Mouse (Mus musculus) midbrain, postnatal 0 days (tissue): ENCODE measurements around the gene Crtap. TPM values are rescaled to one million over a fixed set of nuclear protein-coding genes. Genes with fewer than 3 reads are reported as not detected.

Experiments
- ATAC-seq: fragments of 200-750 bp; cut with Nextera tagmentation; 2 replicates; pipeline ENCODE4 v1.8.0; 2017; ENCODE audit warnings: moderate number of reproducible peaks, mild to moderate bottlenecking, moderate TSS enrichment, moderate library complexity; ENCODE audit not compliant: low FRiP score
- DNase-seq: peaks from one replicate; pipeline ENCODE4 v3.0.0-alpha.2; 2015; ENCODE audit warnings: low spot score
- H3K27ac ChIP-seq: fragments of 300-500 bp; sonication (generic); 2 replicates; pipeline ENCODE4 v1.5.1; 2014; ENCODE audit warnings: low read depth, mild to moderate bottlenecking, low read length, mixed read lengths
- H3K27me3 ChIP-seq: fragments of 300-500 bp; sonication (generic); 2 replicates; pipeline ENCODE4 v1.6.1; 2014; ENCODE audit warnings: low read length, control low read depth, mixed read lengths; ENCODE audit not compliant: insufficient read depth
- H3K36me3 ChIP-seq: fragments of 300-500 bp; sonication (generic); 2 replicates; pipeline ENCODE4 v1.6.1; 2014; ENCODE audit warnings: low read length, control low read depth, mixed read lengths; ENCODE audit not compliant: insufficient read depth
- H3K4me1 ChIP-seq: fragments of 300-500 bp; sonication (generic); 2 replicates; pipeline ENCODE4 v1.6.1; 2014; ENCODE audit warnings: mild to moderate bottlenecking, control low read depth, antibody characterized with exemption, low read length, mixed read lengths; ENCODE audit not compliant: insufficient read depth
- H3K4me2 ChIP-seq: fragments of 300-500 bp; sonication (generic); 2 replicates; pipeline ENCODE4 v1.6.1; 2014; ENCODE audit warnings: low read depth, mild to moderate bottlenecking, low read length, mixed read lengths; ENCODE audit not compliant: poor library complexity, severe bottlenecking
- H3K4me3 ChIP-seq: fragments of 300-500 bp; sonication (generic); 2 replicates; pipeline ENCODE4 v1.5.1; 2014; ENCODE audit warnings: low read depth, mild to moderate bottlenecking, low read length, moderate library complexity
- H3K9ac ChIP-seq: fragments of 300-500 bp; sonication (generic); replicated peaks from 2 replicates; pipeline ENCODE4 v1.6.1; 2014; ENCODE audit warnings: mild to moderate bottlenecking, low read length, moderate library complexity, mixed read lengths; ENCODE audit not compliant: poor library complexity, severe bottlenecking
- H3K9me3 ChIP-seq: fragments of 300-500 bp; sonication (generic); 2 replicates; pipeline ENCODE4 v1.6.1; 2016; ENCODE audit warnings: low read length, control low read depth
- CTCF ChIP-seq: IDR thresholded peaks from 2 replicates; pipeline ENCODE4 v1.5.1; 2016; ENCODE audit warnings: antibody characterized with exemption, mild to moderate bottlenecking
- WGBS: fragments of 180-500 bp; shearing (Covaris S2); extraction: QIAGEN DNeasy Blood & Tissue Kit; methylation state at CpG from one replicate; pipeline ENCODE4 v1.1.7; 2014; 5-methylcytosine and 5-hydroxymethylcytosine counted together
- polyA plus RNA-seq: library from polyadenylated mRNA; unstranded; fragments of >200 nt; fragmentation: Nextera tagmentation; extraction: Ambion mirVana; gene quantifications from 2 replicates; pipeline ENCODE4 v1.2.1, GENCODE M21; 2015
- total RNA-seq: library from RNA; depleted of rRNA; stranded (reverse); fragments of >200 nt; gene quantifications from 2 replicates; pipeline ENCODE4 v1.2.3, GENCODE M21; 2014; rRNA removed

Gene Crtap
- total RNA-seq = 12.6 and 21.4 TPM in 2 replicates
- 25.8 and 26.0 TPM in 2 replicates for polyA plus RNA-seq

- DNase-seq = peak; percentile 48
- TF ChIP-seq CTCF = no peak
- H3K27ac ChIP-seq = peak within 1 kb of the TSS; percentile 19; the same call in 1 of the 2 replicates
- H3K36me3 ChIP-seq = no peaks in the 10 kb centered on the region
- H3K4me3 ChIP-seq = peak within 1 kb of the TSS; percentile 53
- H3K9me3 ChIP-seq = no peaks in the 10 kb centered on the region
- no peaks in the 10 kb centered on the region for H3K4me1 ChIP-seq
- H3K9ac ChIP-seq = peak within 1 kb of the TSS; percentile 62
- no peaks in the 10 kb centered on the region for H3K27me3 ChIP-seq
- ATAC-seq = peak; percentile 73
- peak within 1 kb of the TSS; percentile 84 for H3K4me2 ChIP-seq
- WGBS = 1% methylated on average over 84 of the region's 96 CpGs
Observed at GRCm38 (mm10) chr9:114389905-114390748, at the start of gene Crtap. Gene Crtap (minus strand): TSS chr9:114390675.

DNA sequence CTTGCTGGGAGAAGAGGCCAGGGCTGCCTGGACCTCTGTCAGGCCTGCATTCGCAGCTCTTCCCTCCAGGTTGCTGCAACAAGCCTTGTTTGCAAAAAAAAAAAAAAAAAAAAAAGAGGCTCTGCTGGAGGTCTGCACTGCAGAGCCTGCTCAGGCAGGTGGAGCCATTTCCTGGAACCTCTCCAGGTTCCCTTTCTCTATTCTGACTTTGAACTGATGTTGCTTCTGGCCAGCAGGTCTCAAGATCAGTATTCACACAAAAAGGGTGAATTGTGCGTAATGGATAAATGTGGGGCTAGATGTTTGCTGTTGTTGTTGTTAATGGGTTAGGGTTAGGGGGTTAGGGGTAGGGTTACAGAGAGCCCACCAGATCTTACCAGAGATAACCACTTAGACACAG lies 45.2 kb upstream of the Crtap start:
- Histone ChIP-seq H3K4me2 (no peak overlapping the region), H3K27me3 (no peaks in the 10 kb centered on the region), H3K4me1 (no peaks in the 10 kb centered on the region), H3K36me3 (peaks cover 12% of the 10 kb centered on the region; the same call in 1 of the 2 replicates), H3K27ac (no peak overlapping the region), H3K9me3 (no peaks in the 10 kb centered on the region), H3K4me3 (no peak overlapping the region), H3K9ac (no peak overlapping the region)
- no peak for DNase-seq
- ATAC-seq = no peak
- no peak for TF ChIP-seq CTCF
- WGBS = 80% methylated on average over 2 of the region's 2 CpGs

DNA sequence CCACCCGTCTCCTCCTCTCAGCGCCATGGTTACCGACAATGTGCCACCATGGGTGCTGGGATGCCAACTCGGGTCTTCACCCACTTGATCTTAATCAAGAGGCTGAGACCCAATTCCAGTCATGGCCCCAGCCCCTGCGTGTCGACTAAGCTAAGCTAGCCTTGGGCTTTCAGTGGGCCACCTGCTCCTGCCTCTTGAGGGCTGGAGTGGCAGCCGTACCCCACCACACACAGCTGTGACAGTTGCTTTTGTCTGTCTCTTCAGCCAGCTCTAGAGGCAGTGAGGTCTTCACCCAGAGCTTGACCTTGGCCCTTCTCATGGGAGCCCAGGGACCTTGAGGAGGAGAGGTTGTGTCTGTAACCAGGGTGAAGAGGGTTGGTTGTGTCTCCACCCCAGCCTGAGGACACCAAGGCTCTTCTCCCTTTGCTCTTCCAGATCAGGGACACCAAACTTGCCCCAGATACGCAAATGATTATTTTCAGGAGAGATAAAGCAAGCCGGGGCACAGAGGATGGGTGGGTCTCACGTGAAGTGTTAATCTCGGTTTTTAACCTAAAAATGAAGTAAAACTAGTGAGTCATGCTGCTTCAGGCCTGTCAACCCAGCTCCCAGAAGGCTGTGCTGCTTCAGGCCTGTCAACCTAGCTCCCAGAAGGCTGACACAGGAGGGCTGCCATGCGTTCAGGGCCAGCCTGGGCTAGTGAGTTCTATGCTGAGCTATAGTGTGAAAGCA lies 37.8 kb upstream of the Crtap start:
- DNase-seq (no peak), ATAC-seq (no peak)
- no peaks in the 10 kb centered on the region for H3K4me1 ChIP-seq
- H3K27ac ChIP-seq = no peak overlapping the region
- H3K36me3 ChIP-seq = peaks cover 12% of the 10 kb centered on the region
- H3K27me3 ChIP-seq = no peaks in the 10 kb centered on the region
- no peak for TF ChIP-seq CTCF
- H3K9ac ChIP-seq = no peak overlapping the region
- no peaks in the 10 kb centered on the region for H3K9me3 ChIP-seq
- WGBS = 86% methylated on average over 12 of the region's 12 CpGs
- H3K4me2 ChIP-seq = no peak overlapping the region
- H3K4me3 ChIP-seq = no peak overlapping the region

DNA sequence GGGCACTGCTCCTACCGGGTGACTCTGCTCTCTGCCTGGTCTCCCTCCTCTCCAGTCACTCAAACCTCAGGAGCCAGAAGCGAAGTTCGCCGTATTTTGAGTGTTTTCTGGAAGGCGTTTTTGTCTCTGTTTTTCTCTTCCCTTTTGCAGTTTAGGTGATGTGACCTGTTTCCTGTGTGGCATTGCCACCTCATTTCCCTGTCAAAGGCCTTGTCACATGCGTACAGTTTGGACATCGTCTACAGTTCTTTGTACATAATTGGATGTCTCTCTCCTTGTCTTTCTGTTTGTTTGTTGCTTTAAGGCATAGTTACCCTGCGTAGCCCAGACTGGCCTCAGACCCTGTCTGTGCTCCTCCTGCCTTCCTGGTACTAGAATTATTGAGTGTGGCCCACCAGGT lies 37.0 kb upstream of the Crtap start:
- no peaks in the 10 kb centered on the region for H3K4me1 ChIP-seq
- peaks cover 16% of the 10 kb centered on the region for H3K36me3 ChIP-seq
- no peak overlapping the region for H3K27ac ChIP-seq
- no peak overlapping the region for H3K4me2 ChIP-seq
- no peak overlapping the region for H3K4me3 ChIP-seq
- H3K9ac ChIP-seq = no peak overlapping the region
- no peak for DNase-seq
- WGBS = 92% methylated on average over 8 of the region's 8 CpGs
- TF ChIP-seq CTCF = no peak
- no peak for ATAC-seq
- no peaks in the 10 kb centered on the region for H3K9me3 ChIP-seq
- no peaks in the 10 kb centered on the region for H3K27me3 ChIP-seq

GRCm38 (mm10) chr9:114426201-114426600 lies 35.7 kb upstream of the Crtap start:
- no peaks in the 10 kb centered on the region for H3K27me3 ChIP-seq
- peaks cover 16% of the 10 kb centered on the region for H3K36me3 ChIP-seq
- H3K4me1 ChIP-seq = no peaks in the 10 kb centered on the region
- ATAC-seq (no peak), DNase-seq (no peak)
- no peak overlapping the region for H3K9ac ChIP-seq
- no peak overlapping the region for H3K4me3 ChIP-seq
- no peak for TF ChIP-seq CTCF
- WGBS = 95% methylated on average over 5 of the region's 5 CpGs
- no peaks in the 10 kb centered on the region for H3K9me3 ChIP-seq
- no peak overlapping the region for H3K27ac ChIP-seq
- H3K4me2 ChIP-seq = no peak overlapping the region

DNA sequence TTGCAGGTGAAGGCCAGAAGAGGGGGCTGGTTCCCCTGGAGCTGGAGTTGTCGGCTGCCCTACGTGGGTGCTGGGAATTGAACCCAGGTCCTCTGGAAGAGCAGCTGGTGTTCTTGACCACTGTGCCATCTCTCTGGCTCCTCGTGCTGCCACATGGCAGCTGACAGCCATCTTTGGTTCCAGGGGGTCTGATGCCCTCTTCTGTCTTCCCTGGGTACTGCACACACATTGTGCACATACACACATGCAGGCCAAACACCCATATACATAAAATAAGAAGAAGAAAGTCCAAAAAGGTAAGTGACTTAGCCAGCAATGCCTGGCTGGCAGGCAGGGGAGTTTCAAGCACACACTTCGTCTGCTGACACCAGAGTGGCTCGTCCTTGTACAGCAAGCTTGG lies 35.1 kb upstream of the Crtap start:
- DNase-seq (no peak), ATAC-seq (no peak)
- H3K36me3 ChIP-seq = peaks cover 16% of the 10 kb centered on the region
- WGBS = 91% methylated on average over 5 of the region's 5 CpGs
- H3K4me3 ChIP-seq = no peak overlapping the region
- no peak overlapping the region for H3K27ac ChIP-seq
- TF ChIP-seq CTCF = no peak; the same call in 1 of the 2 replicates
- no peak overlapping the region for H3K4me2 ChIP-seq
- H3K9me3 ChIP-seq = no peaks in the 10 kb centered on the region
- no peaks in the 10 kb centered on the region for H3K27me3 ChIP-seq
- H3K4me1 ChIP-seq = no peaks in the 10 kb centered on the region
- no peak overlapping the region for H3K9ac ChIP-seq
